Mouse (Mus musculus) liver, embryonic 11.5 days (tissue): ENCODE data around the gene Hps4. TPM values are rescaled to one million over a fixed set of nuclear protein-coding genes. Genes with fewer than 3 reads are reported as not detected.
A peak's percentile ranks its signal among the peaks of the same experiment; 100 is the strongest.

Experiments
- ATAC-seq: fragments of 200-750 bp; cut with Nextera tagmentation; replicated peaks from 2 replicates; pipeline ENCODE4 v1.8.0; 2017; ENCODE audit warnings: moderate number of reproducible peaks, mild to moderate bottlenecking, moderate TSS enrichment, moderate library complexity; ENCODE audit not compliant: low FRiP score
- DNase-seq: peaks from one replicate; pipeline ENCODE4 v3.0.0-alpha.2; 2017; ENCODE audit warnings: low spot score
- H3K27ac ChIP-seq: fragments of 300-500 bp; sonication (generic); 2 replicates; pipeline ENCODE4 v1.5.1; 2014; ENCODE audit warnings: mild to moderate bottlenecking, low read depth, low read length, control low read depth
- H3K27me3 ChIP-seq: fragments of 300-500 bp; sonication (generic); replicated peaks from 2 replicates; pipeline ENCODE4 v1.6.1; 2014; ENCODE audit warnings: low read length, mixed read lengths; ENCODE audit not compliant: control insufficient read depth, insufficient read depth
- H3K36me3 ChIP-seq: fragments of 300-500 bp; sonication (generic); 2 replicates; pipeline ENCODE4 v1.6.1; 2014; ENCODE audit warnings: mild to moderate bottlenecking, low read length, moderate library complexity, mixed read lengths; ENCODE audit not compliant: control insufficient read depth, insufficient read depth
- H3K4me1 ChIP-seq: fragments of 300-500 bp; sonication (generic); replicated peaks from 2 replicates; pipeline ENCODE4 v1.6.1; 2014; ENCODE audit warnings: low read length, mixed read lengths; ENCODE audit not compliant: control insufficient read depth, insufficient read depth
- H3K4me2 ChIP-seq: fragments of 300-500 bp; sonication (generic); 2 replicates; pipeline ENCODE4 v1.6.1; 2014; ENCODE audit warnings: mild to moderate bottlenecking, control low read depth, moderate library complexity
- H3K4me3 ChIP-seq: fragments of 300-500 bp; sonication (generic); 2 replicates; pipeline ENCODE4 v1.5.1; 2014; ENCODE audit warnings: low read depth, low read length, control low read depth
- H3K9ac ChIP-seq: fragments of 300-500 bp; sonication (generic); 2 replicates; pipeline ENCODE4 v1.6.1; 2014; ENCODE audit warnings: low read depth, low read length, control low read depth
- H3K9me3 ChIP-seq: fragments of 300-500 bp; sonication (generic); 2 replicates; pipeline ENCODE4 v1.6.1; 2016; ENCODE audit warnings: low read length, inconsistent platforms, mixed read lengths; ENCODE audit not compliant: control insufficient read depth
- WGBS: fragments of 180-500 bp; shearing (Covaris S2); extraction: QIAGEN DNeasy Blood & Tissue Kit; methylation state at CpG from one replicate; pipeline ENCODE4 v1.1.7; 2014; 5-methylcytosine and 5-hydroxymethylcytosine counted together
- polyA plus RNA-seq: library from polyadenylated mRNA; unstranded; fragments of >200 nt; fragmentation: Nextera tagmentation; extraction: Ambion mirVana; gene quantifications from 2 replicates; pipeline ENCODE4 v1.2.1, GENCODE M21; 2014

Hps4 gene
- polyA plus RNA-seq, 1 experiment from 2014 or later = 32.2 TPM

DNA sequence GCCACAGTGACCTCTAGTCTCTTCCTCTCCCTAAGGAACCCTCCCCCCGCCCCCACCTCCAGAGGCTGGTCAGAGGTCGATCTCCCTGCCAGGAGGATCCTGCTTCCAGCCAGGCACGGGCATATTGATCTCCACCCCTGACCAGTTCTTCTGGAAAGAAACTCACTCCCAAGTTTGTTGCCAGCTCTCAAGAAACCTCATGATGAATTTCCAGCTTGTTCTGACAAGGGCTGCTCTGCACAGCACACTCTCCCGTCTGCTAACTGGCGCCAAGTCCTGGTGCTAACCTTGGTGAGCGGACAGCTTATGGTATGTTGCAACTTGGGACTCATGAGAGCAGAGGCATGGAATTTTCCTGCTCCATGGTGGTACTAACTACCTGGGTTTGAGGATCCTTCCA lies 35.8 kb downstream of the Hps4 start:
- Histone ChIP-seq H3K4me3 (no peak overlapping the region), H3K9ac (no peak overlapping the region), H3K27ac (no peak overlapping the region), H3K4me2 (no peak overlapping the region), H3K4me1 (peaks cover 5% of the 10 kb centered on the region), H3K9me3 (no peaks in the 10 kb centered on the region), H3K27me3 (no peaks in the 10 kb centered on the region), H3K36me3 (peaks cover 11% of the 10 kb centered on the region; the same call in 1 of the 2 replicates)
- DNase-seq (no peak), ATAC-seq (no peak)
- 75% methylated on average over 6 of the region's 6 CpGs for WGBS

DNA sequence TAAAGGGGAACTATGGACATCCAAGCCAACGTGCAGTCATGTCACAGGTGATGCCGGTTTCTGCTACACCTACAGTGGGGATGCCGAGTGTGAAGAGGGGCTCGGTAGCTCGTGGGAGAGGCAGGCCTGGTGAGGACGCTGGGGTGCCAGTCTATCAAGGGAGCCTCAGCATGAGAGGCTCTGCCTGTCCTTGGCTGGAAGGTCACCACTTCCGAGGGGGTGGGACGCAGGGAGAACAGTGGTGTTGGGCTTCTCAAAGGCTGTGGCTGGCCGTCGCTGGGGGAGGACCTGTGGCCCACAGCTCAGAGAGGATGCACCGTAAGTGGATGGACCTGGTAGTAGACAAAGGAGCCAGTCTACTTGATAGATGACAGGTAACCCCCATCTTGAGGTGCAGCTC lies 38.3 kb downstream of the Hps4 start:
- peaks cover 6% of the 10 kb centered on the region; the same call in 1 of the 2 replicates for H3K36me3 ChIP-seq
- no peaks in the 10 kb centered on the region for H3K27me3 ChIP-seq
- H3K4me3 ChIP-seq = no peak overlapping the region
- no peak overlapping the region for H3K4me2 ChIP-seq
- 76% methylated on average over 11 of the region's 11 CpGs for WGBS
- no peak for ATAC-seq
- H3K4me1 ChIP-seq = peaks cover 12% of the 10 kb centered on the region
- DNase-seq = no peak
- H3K9ac ChIP-seq = no peak overlapping the region
- H3K27ac ChIP-seq = no peak overlapping the region
- H3K9me3 ChIP-seq = no peaks in the 10 kb centered on the region

DNA sequence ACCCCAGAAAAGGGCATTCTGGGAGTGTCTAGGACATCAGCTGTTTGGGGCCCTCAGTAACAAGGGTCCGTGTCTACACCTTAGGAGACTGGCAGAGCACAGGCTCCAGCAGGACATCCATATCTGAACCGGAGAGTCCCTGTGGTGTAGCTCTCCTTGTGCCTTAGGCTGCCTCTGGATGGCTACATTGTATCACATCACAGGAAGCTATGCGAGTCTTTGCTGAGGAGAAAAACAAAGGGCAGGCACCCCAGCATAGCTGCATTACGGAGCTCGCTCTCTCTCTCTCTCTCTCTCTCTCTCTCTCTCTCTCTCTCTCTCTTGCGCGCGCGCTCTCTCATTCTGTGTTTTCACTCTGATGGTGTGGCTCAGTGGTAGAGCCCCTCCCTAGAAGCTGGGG lies 39.2 kb downstream of the Hps4 start:
- ATAC-seq (no peak), DNase-seq (no peak)
- peaks cover 6% of the 10 kb centered on the region; the same call in 1 of the 2 replicates for H3K36me3 ChIP-seq
- no peak overlapping the region for H3K4me2 ChIP-seq
- no peak overlapping the region for H3K9ac ChIP-seq
- no peak overlapping the region for H3K4me3 ChIP-seq
- H3K4me1 ChIP-seq = peaks cover 11% of the 10 kb centered on the region
- 79% methylated on average over 9 of the region's 9 CpGs for WGBS
- no peak overlapping the region for H3K27ac ChIP-seq
- H3K9me3 ChIP-seq = no peaks in the 10 kb centered on the region
- H3K27me3 ChIP-seq = no peaks in the 10 kb centered on the region

DNA sequence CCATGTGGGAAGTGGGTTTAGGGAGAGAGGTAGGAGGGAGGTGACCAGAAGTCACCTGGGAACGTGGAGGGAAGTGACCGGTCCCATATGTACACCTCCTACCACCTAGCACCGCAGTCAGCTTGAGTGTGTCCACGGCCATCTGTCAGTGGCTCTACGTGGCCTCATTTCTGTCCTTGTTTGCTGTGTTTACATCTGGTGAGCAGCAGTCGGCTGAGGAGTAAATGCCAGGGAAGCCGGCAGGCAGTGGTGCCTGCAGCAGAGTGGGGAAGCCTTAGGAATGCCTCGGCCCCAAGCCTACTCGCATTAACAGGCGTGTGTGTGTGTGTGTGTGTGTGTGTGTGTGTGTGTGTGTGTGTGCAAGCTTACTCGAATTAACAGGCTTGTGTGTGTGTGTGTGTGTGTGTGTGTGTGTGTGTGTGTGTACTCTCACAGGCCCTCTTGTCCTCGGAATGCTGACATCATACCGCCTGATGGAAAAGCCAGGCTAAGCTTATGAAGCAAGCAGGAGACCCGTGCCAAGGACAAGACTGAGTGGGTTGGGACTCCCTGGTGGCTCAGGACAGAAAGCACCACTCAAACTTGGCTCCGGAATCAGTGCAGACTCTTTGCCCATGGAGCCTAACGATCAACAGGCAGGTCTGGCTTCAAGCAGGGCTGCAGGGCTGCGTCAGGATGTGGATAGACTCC lies 39.9 kb downstream of the Hps4 start:
- no peaks in the 10 kb centered on the region for H3K27me3 ChIP-seq
- no peaks in the 10 kb centered on the region for H3K9me3 ChIP-seq
- no peak overlapping the region for H3K27ac ChIP-seq
- no peak for ATAC-seq
- peaks cover 11% of the 10 kb centered on the region for H3K4me1 ChIP-seq
- DNase-seq = no peak
- no peak overlapping the region for H3K9ac ChIP-seq
- H3K4me3 ChIP-seq = no peak overlapping the region
- H3K36me3 ChIP-seq = peaks cover 6% of the 10 kb centered on the region; the same call in 1 of the 2 replicates
- WGBS = 63% methylated on average over 17 of the region's 17 CpGs
- H3K4me2 ChIP-seq = no peak overlapping the region

DNA sequence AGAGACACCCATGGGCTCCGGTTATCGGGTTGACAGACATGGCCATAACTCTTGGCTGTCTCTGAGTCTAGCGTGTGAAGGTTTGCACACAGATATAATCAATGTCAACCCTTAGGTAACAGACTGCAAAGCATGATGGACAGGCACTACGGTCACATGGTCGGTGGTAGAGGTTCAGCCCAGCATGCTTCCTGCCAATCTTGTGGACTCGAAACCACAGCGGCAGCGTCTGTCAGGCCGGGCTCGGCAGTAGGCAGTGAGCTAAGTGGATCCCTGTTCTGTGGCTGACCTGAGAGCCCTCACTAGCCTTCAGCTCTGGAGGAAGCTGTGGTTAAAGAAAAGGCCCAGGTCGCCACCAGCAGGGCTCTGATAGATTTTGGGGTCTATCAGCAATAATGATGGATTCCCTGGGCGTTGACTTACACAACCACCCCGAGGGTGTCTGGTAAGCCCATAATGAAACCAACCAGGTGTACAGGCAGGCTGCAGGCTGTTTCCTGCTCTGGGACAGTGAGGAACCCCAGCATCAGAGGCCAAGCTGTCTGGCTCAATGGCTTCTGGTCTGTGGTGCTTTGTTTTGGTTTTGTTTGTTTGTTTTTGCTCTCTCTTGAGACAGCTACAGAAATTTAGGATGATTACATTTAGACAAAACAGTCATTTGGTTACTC lies 42.1 kb downstream of the Hps4 start:
- Histone ChIP-seq H3K4me3 (no peak overlapping the region), H3K9ac (no peak overlapping the region), H3K4me1 (peaks cover 11% of the 10 kb centered on the region), H3K4me2 (no peak overlapping the region), H3K36me3 (no peaks in the 10 kb centered on the region; the same call in 1 of the 2 replicates), H3K27me3 (no peaks in the 10 kb centered on the region), H3K9me3 (no peaks in the 10 kb centered on the region), H3K27ac (peak overlapping the region; percentile 5; the same call in 1 of the 2 replicates)
- WGBS = 47% methylated on average over 13 of the region's 13 CpGs
- DNase-seq (no peak), ATAC-seq (no peak)

DNA sequence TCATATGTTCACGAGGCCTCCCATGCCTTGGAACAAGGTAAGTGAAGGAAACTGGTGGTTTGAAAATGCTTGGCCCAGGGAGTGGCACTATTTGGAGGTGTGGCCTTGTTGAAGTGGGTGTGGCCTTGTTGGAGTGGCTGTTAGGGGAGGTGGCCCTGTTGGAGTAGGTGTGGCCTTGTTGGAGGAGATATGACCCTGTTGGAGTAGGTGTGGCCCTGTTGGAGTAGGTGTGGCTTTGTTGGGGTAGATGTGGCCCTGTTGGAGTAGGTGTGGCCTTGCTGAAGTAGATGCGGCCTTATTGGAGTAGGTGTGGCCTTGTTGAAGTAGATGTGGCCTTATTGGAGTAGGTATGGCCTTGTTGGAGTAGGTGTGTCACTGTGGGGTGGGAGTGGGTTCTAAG lies 43.1 kb downstream of the Hps4 start:
- H3K9me3 ChIP-seq = no peaks in the 10 kb centered on the region
- H3K4me2 ChIP-seq = no peak overlapping the region
- no peak for DNase-seq
- H3K27ac ChIP-seq = no peak overlapping the region
- peaks cover 11% of the 10 kb centered on the region for H3K4me1 ChIP-seq
- WGBS = 52% methylated on average over 2 of the region's 2 CpGs
- peak; percentile 87 for ATAC-seq
- H3K36me3 ChIP-seq = no peaks in the 10 kb centered on the region; the same call in 1 of the 2 replicates
- H3K4me3 ChIP-seq = no peak overlapping the region
- peaks cover 2% of the 10 kb centered on the region for H3K27me3 ChIP-seq
- no peak overlapping the region for H3K9ac ChIP-seq

DNA sequence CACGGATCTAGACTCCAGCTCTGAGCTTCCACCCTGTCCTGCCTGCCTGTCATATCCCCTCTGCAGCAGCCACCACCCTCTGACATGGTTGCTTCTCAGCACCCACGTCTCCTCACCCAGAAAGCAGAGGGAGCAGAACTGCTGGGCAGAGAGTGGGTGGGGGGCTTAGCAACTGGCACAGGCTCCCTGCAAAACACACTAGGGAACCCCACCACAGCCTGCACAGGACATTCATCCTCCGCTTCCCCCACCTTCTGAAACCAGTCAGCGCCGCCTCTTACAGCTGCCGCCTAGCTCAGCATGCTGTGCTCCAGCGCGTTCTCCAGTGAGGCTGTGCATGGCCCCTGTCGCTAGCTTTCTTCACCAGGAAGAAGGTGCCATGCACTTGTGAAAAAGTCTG lies 46.5 kb downstream of the Hps4 start:
- ATAC-seq (no peak), DNase-seq (no peak)
- no peaks in the 10 kb centered on the region for H3K9me3 ChIP-seq
- no peak overlapping the region for H3K4me3 ChIP-seq
- H3K9ac ChIP-seq = no peak overlapping the region
- peaks cover 36% of the 10 kb centered on the region for H3K27me3 ChIP-seq
- peaks cover 11% of the 10 kb centered on the region for H3K4me1 ChIP-seq
- no peak overlapping the region for H3K4me2 ChIP-seq
- WGBS = 79% methylated on average over 9 of the region's 9 CpGs
- no peak overlapping the region for H3K27ac ChIP-seq
- H3K36me3 ChIP-seq = no peaks in the 10 kb centered on the region

DNA sequence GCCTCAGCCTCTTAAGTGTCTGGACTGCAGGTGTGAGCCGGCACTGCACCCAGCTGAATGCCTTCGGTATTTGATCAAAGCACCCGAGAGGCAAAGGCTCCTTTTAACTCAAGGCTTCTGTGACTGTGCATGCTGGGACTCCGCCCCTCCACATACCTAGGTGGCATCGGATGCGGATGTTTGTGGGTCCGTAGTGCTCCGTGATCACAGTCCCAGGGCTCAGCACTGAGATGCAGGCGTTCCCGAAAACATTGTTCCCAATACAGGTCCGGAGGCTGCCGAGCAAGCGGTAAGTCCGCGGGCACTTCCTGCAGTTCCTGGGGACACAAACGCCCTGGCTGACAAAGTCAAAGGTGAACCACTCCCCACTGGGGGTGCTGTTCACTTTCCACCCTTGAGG lies 48.1 kb downstream of the Hps4 start:
- no peak overlapping the region for H3K9ac ChIP-seq
- ATAC-seq = no peak

More for the DNA sequence above, 48.1 kb downstream of the Hps4 start:
- no peak for DNase-seq
- Histone ChIP-seq H3K4me1 (no peaks in the 10 kb centered on the region), H3K27me3 (peaks cover 51% of the 10 kb centered on the region), H3K4me2 (no peak overlapping the region), H3K4me3 (no peak overlapping the region), H3K9me3 (no peaks in the 10 kb centered on the region), H3K27ac (no peak overlapping the region), H3K36me3 (no peaks in the 10 kb centered on the region)
- WGBS = 35% methylated on average over 16 of the region's 16 CpGs
